Mouse (Mus musculus) CH12.LX (cell line): ENCODE data around the gene Gle1. TPM values are rescaled to one million over a fixed set of nuclear protein-coding genes. Genes with fewer than 3 reads are reported as not detected.

Source experiments
- DNase-seq: peaks from one replicate; pipeline ENCODE4 v3.0.0-alpha.2; 2013; ENCODE audit errors: extremely low read depth
- H3K27ac ChIP-seq: 2 replicates; pipeline ENCODE4 v1.5.1; 2012; ENCODE audit warnings: low read depth, mild to moderate bottlenecking, control low read depth, moderate library complexity; ENCODE audit not compliant: insufficient read depth
- H3K27me3 ChIP-seq: replicated peaks from 2 replicates; pipeline ENCODE3; 2012; ENCODE audit warnings: inconsistent platforms
- H3K36me3 ChIP-seq, 2 experiments: replicated peaks in 1 of 2; 2 replicates each; pipeline versions ENCODE3 to v1.6.1; 2012; ENCODE audit warnings: inconsistent platforms in 1 of 2, low read length in 1 of 2, mild to moderate bottlenecking in 1 of 2, mixed read lengths in 1 of 2, moderate library complexity in 1 of 2; ENCODE audit not compliant: control insufficient read depth in 1 of 2, insufficient read depth in 1 of 2
- H3K4me1 ChIP-seq, 2 experiments: 2 replicates each; pipeline ENCODE4 v1.6.1; 2012; ENCODE audit warnings: inconsistent platforms in 1 of 2, moderate library complexity in 1 of 2; ENCODE audit not compliant: insufficient read depth in 2 of 2, control insufficient read depth in 1 of 2
- H3K4me2 ChIP-seq: 2 replicates; pipeline ENCODE4 v1.6.1; 2012; ENCODE audit warnings: low read depth, mild to moderate bottlenecking, control low read depth; ENCODE audit not compliant: poor library complexity, insufficient read depth, severe bottlenecking
- H3K4me3 ChIP-seq, 3 experiments: fragments of 150-350 bp in 1 of 3; sonication (generic) in 1 of 3; replicated peaks in 1 of 3; 2 replicates each; pipeline versions ENCODE3 to v1.5.1; 2011 to 2012; ENCODE audit warnings: low read depth in 2 of 3, low read length in 2 of 3, mild to moderate bottlenecking in 2 of 3, moderate library complexity in 2 of 3, control low read depth in 1 of 3, improper control_type of control experiment in 1 of 3, inconsistent platforms in 1 of 3, mixed read lengths in 1 of 3; ENCODE audit not compliant: poor library complexity in 1 of 3
- H3K79me2 ChIP-seq: replicated peaks from 2 replicates; pipeline ENCODE4 v1.6.1; 2012; ENCODE audit warnings: mild to moderate bottlenecking, moderate library complexity; ENCODE audit not compliant: control insufficient read depth, poor library complexity, insufficient read depth, severe bottlenecking; ENCODE audit errors: extremely low read depth
- H3K9ac ChIP-seq: 2 replicates; pipeline ENCODE4 v1.6.1; 2012; ENCODE audit warnings: low read depth, mild to moderate bottlenecking, control low read depth, moderate library complexity; ENCODE audit not compliant: insufficient read depth
- H3K9me3 ChIP-seq: replicated peaks from 2 replicates; pipeline ENCODE3; 2012; ENCODE audit warnings: low read length, inconsistent platforms, mixed read lengths
- E2F4 ChIP-seq: IDR thresholded peaks from 2 replicates; pipeline ENCODE4 v1.6.1; 2011; ENCODE audit warnings: low read depth, low read length, improper control_type of control experiment; ENCODE audit not compliant: insufficient replicate concordance
- EP300 ChIP-seq: IDR thresholded peaks from 2 replicates; pipeline ENCODE4 v1.6.1; 2011; ENCODE audit warnings: low read length, improper control_type of control experiment
- ETS1 ChIP-seq: conservative IDR thresholded peaks from 2 replicates; pipeline ENCODE4 v1.6.1; 2012; ENCODE audit warnings: low read depth, mild to moderate bottlenecking, inconsistent platforms, low read length, improper control_type of control experiment, moderate library complexity
- HCFC1 ChIP-seq: IDR thresholded peaks from 2 replicates; pipeline ENCODE4 v1.6.1; 2012; ENCODE audit warnings: low read depth, mild to moderate bottlenecking, inconsistent platforms, low read length, improper control_type of control experiment
- JUND ChIP-seq: conservative IDR thresholded peaks from 2 replicates; pipeline ENCODE4 v1.6.1; 2011; ENCODE audit warnings: low read depth, low read length, improper control_type of control experiment
- MAFK ChIP-seq: IDR thresholded peaks from 2 replicates; pipeline ENCODE4 v1.6.1; 2011; ENCODE audit warnings: low read length, improper control_type of control experiment; ENCODE audit not compliant: insufficient replicate concordance
- MAX ChIP-seq: IDR thresholded peaks from 2 replicates; pipeline ENCODE4 v1.6.1; 2011; ENCODE audit warnings: low read length, improper control_type of control experiment
- MXI1 ChIP-seq: IDR thresholded peaks from 2 replicates; pipeline ENCODE4 v1.6.1; 2011; ENCODE audit warnings: mild to moderate bottlenecking, low read depth, low read length, improper control_type of control experiment
- MYC ChIP-seq: IDR thresholded peaks from 2 replicates; pipeline ENCODE4 v1.6.1; 2011; ENCODE audit warnings: low read depth, mild to moderate bottlenecking, improper control_type of control experiment, low read length
- POLR2A ChIP-seq: IDR thresholded peaks from 2 replicates; pipeline ENCODE4 v1.6.1; 2011; ENCODE audit warnings: low read depth, mild to moderate bottlenecking, improper control_type of control experiment, low read length
- POLR2AphosphoS2 ChIP-seq: IDR thresholded peaks from 2 replicates; pipeline ENCODE4 v1.6.1; 2011; ENCODE audit warnings: low read depth, low read length, improper control_type of control experiment
- RAD21 ChIP-seq: IDR thresholded peaks from 2 replicates; pipeline ENCODE4 v1.6.1; 2011; ENCODE audit warnings: low read depth, mild to moderate bottlenecking, low read length, improper control_type of control experiment, moderate library complexity
- SMC3 ChIP-seq: IDR thresholded peaks from 2 replicates; pipeline ENCODE4 v1.6.1; 2011; ENCODE audit warnings: low read depth, low read length, improper control_type of control experiment
- USF1 ChIP-seq: IDR thresholded peaks from 2 replicates; pipeline ENCODE4 v1.6.1; 2014; ENCODE audit warnings: low read depth, mild to moderate bottlenecking, inconsistent platforms, low read length, improper control_type of control experiment
- USF2 ChIP-seq: conservative IDR thresholded peaks from 2 replicates; pipeline ENCODE4 v1.6.1; 2011; ENCODE audit warnings: low read depth, low read length, improper control_type of control experiment
- ZC3H11A ChIP-seq: IDR thresholded peaks from 2 replicates; pipeline ENCODE4 v1.6.1; 2012; ENCODE audit warnings: low read depth, mild to moderate bottlenecking, inconsistent platforms, low read length, improper control_type of control experiment
- ZKSCAN1 ChIP-seq: IDR thresholded peaks from 2 replicates; pipeline ENCODE4 v1.6.1; 2012; ENCODE audit warnings: low read depth, inconsistent platforms, low read length, improper control_type of control experiment, borderline replicate concordance
- ZNF384 ChIP-seq: IDR thresholded peaks from 2 replicates; pipeline ENCODE4 v1.6.1; 2012; ENCODE audit warnings: low read depth, low read length, improper control_type of control experiment, inconsistent platforms
- dilution Hi-C: fragments of 300-500 bp; cut with MboI; formaldehyde crosslinking; loops from 2 replicates; pipeline ENCODE4 v1.14.3; 2020; ENCODE audit warnings: low sequenced_read_pairs; ENCODE audit not compliant: extremely low pct_unique_long_range_greater_than_20kb, extremely low pct_ligation_motif_present
- in situ Hi-C: fragments of 300-500 bp; cut with MboI; formaldehyde crosslinking; loops from 3 replicates; pipeline ENCODE4 v1.14.3; 2019; ENCODE audit warnings: low sequenced_read_pairs, low pct_ligation_motif_present, low pct_unique_long_range_greater_than_20kb, mixed read lengths
- polyA plus RNA-seq: library from polyadenylated mRNA; unstranded; fragments of >175 nt; gene quantifications from 2 replicates; pipeline ENCODE4 v1.2.1, GENCODE M21; 2012; ENCODE audit warnings: low read depth; ENCODE audit not compliant: insufficient read length
- total RNA-seq, 2 experiments: library from RNA; depleted of rRNA; stranded (reverse); fragments of 300-350 nt in 1 of 2; fragments of >200 nt in 1 of 2; gene quantifications; 2 replicates each; pipeline ENCODE4 v1.2.3; 2012 to 2014

Gene Gle1
- total and polyA plus RNA-seq, 3 experiments, result 36.5 to 60.1 (median 38.0) TPM

GRCm38 (mm10) chr2:30009101-30009500 is 73.9 kb downstream of the Gle1 start:
- Histone ChIP-seq H3K9ac (no peak overlapping the region), H3K27ac (no peak overlapping the region), H3K4me2 (no peak overlapping the region), H3K36me3 (peaks cover 76 to 97% of the 10 kb centered on the region in 2 experiments), H3K79me2 (no peaks in the 10 kb centered on the region), H3K27me3 (no peaks in the 10 kb centered on the region), H3K4me1 (no peaks in the 10 kb centered on the region), H3K9me3 (no peaks in the 10 kb centered on the region), H3K4me3 (no peak overlapping the region)
- in situ Hi-C loops (no loop called here), dilution Hi-C loops (no loop called here)
- no peak for TF ChIP-seq POLR2AphosphoS2
- no peak for TF ChIP-seq EP300
- no peak for TF ChIP-seq ETS1
- TF ChIP-seq MXI1, result no peak
- no peak for TF ChIP-seq MYC
- TF ChIP-seq RAD21, result no peak
- no peak for TF ChIP-seq E2F4
- no peak for TF ChIP-seq POLR2A
- no peak for TF ChIP-seq JUND
- TF ChIP-seq USF1, result no peak
- no peak for TF ChIP-seq SMC3
- no peak for TF ChIP-seq ZKSCAN1
- no peak for TF ChIP-seq ZC3H11A
- TF ChIP-seq HCFC1, result no peak
- no peak for TF ChIP-seq USF2
- TF ChIP-seq MAFK, result no peak
- TF ChIP-seq MAX, result no peak
- no peak for TF ChIP-seq ZNF384
- DNase-seq, result no peak

Other genes with a start within 250 kb of the Gle1 start
- not detected in 2 replicates for gene Gm13420, start 183.7 kb upstream of the Gle1 start, total RNA-seq (2012; rRNA removed)
- gene Gm13420, start 183.7 kb upstream of the Gle1 start, total RNA-seq (2014; rRNA removed), result not detected in 2 replicates
- gene Gm13420, start 183.7 kb upstream of the Gle1 start, polyA plus RNA-seq, result not detected in 2 replicates
- gene Gm13547, start 176.1 kb upstream of the Gle1 start, total RNA-seq (2012; rRNA removed), result not detected in 2 replicates
- gene Gm13547, start 176.1 kb upstream of the Gle1 start, total RNA-seq (2014; rRNA removed), result not detected in 2 replicates
- 0.60 TPM in 1 of 2 replicates, not detected in the other for gene Gm13547, start 176.1 kb upstream of the Gle1 start, polyA plus RNA-seq
- 25.2 and 29.3 TPM in 2 replicates for gene Coq4, start 147.9 kb upstream of the Gle1 start, total RNA-seq (2012; rRNA removed)
- gene Coq4, start 147.9 kb upstream of the Gle1 start, total RNA-seq (2014; rRNA removed), result 21.5 and 40.9 TPM in 2 replicates
- gene Coq4, start 147.9 kb upstream of the Gle1 start, polyA plus RNA-seq, result 19.1 and 21.3 TPM in 2 replicates
- gene Trub2, start 146.9 kb upstream of the Gle1 start, total RNA-seq (2012; rRNA removed), result 32.6 and 40.4 TPM in 2 replicates
- 39.0 and 41.5 TPM in 2 replicates for gene Trub2, start 146.9 kb upstream of the Gle1 start, total RNA-seq (2014; rRNA removed)
- 41.4 and 58.4 TPM in 2 replicates for gene Trub2, start 146.9 kb upstream of the Gle1 start, polyA plus RNA-seq
- gene Slc27a4, start 132.8 kb upstream of the Gle1 start, total RNA-seq (2012; rRNA removed), result 8.9 and 11.3 TPM in 2 replicates
- gene Slc27a4, start 132.8 kb upstream of the Gle1 start, total RNA-seq (2014; rRNA removed), result 3.6 and 4.8 TPM in 2 replicates
- gene Slc27a4, start 132.8 kb upstream of the Gle1 start, polyA plus RNA-seq, result 4.7 and 4.9 TPM in 2 replicates
- 31.9 and 33.8 TPM in 2 replicates for gene Urm1, start 115.4 kb upstream of the Gle1 start, total RNA-seq (2012; rRNA removed)
- gene Urm1, start 115.4 kb upstream of the Gle1 start, total RNA-seq (2014; rRNA removed), result 29.2 and 30.6 TPM in 2 replicates
- 25.6 and 37.1 TPM in 2 replicates for gene Urm1, start 115.4 kb upstream of the Gle1 start, polyA plus RNA-seq
- gene Cercam, start 66.3 kb upstream of the Gle1 start, total RNA-seq (2012; rRNA removed), result 6.1 and 6.3 TPM in 2 replicates
- gene Cercam, start 66.3 kb upstream of the Gle1 start, total RNA-seq (2014; rRNA removed), result 2.5 and 3.0 TPM in 2 replicates
- gene Cercam, start 66.3 kb upstream of the Gle1 start, polyA plus RNA-seq, result 3.5 and 3.7 TPM in 2 replicates
- gene Odf2, start 46.2 kb upstream of the Gle1 start, total RNA-seq (2012; rRNA removed), result 43.7 and 48.6 TPM in 2 replicates
- 35.4 and 44.4 TPM in 2 replicates for gene Odf2, start 46.2 kb upstream of the Gle1 start, total RNA-seq (2014; rRNA removed)
- gene Odf2, start 46.2 kb upstream of the Gle1 start, polyA plus RNA-seq, result 54.6 and 59.5 TPM in 2 replicates
- 113 TPM in 2 replicates for gene Sptan1, start 30.1 kb downstream of the Gle1 start, total RNA-seq (2012; rRNA removed)
- gene Sptan1, start 30.1 kb downstream of the Gle1 start, total RNA-seq (2014; rRNA removed), result 73.8 and 86.4 TPM in 2 replicates
- gene Sptan1, start 30.1 kb downstream of the Gle1 start, polyA plus RNA-seq, result 88.0 and 91.6 TPM in 2 replicates
- 23.2 and 26.5 TPM in 2 replicates for gene Wdr34, start 113.5 kb downstream of the Gle1 start, total RNA-seq (2012; rRNA removed)
- 21.4 and 24.7 TPM in 2 replicates for gene Wdr34, start 113.5 kb downstream of the Gle1 start, total RNA-seq (2014; rRNA removed)
- 28.0 and 28.6 TPM in 2 replicates for gene Wdr34, start 113.5 kb downstream of the Gle1 start, polyA plus RNA-seq
- gene Set, start 122.0 kb downstream of the Gle1 start, total RNA-seq (2012; rRNA removed), result 515 and 844 TPM in 2 replicates
- gene Set, start 122.0 kb downstream of the Gle1 start, total RNA-seq (2014; rRNA removed), result 1,049 and 1,142 TPM in 2 replicates
- 902 and 991 TPM in 2 replicates for gene Set, start 122.0 kb downstream of the Gle1 start, polyA plus RNA-seq
- 5.2 and 8.3 TPM in 2 replicates for gene Pkn3, start 142.3 kb downstream of the Gle1 start, total RNA-seq (2012; rRNA removed)
- 4.7 and 5.0 TPM in 2 replicates for gene Pkn3, start 142.3 kb downstream of the Gle1 start, total RNA-seq (2014; rRNA removed)
- gene Pkn3, start 142.3 kb downstream of the Gle1 start, polyA plus RNA-seq, result 6.7 and 7.1 TPM in 2 replicates
- gene Zdhhc12, start 158.2 kb downstream of the Gle1 start, total RNA-seq (2012; rRNA removed), result 33.7 and 36.5 TPM in 2 replicates
- 15.3 and 15.6 TPM in 2 replicates for gene Zdhhc12, start 158.2 kb downstream of the Gle1 start, total RNA-seq (2014; rRNA removed)
- gene Zdhhc12, start 158.2 kb downstream of the Gle1 start, polyA plus RNA-seq, result 34.7 and 42.8 TPM in 2 replicates
- gene Zer1, start 189.2 kb downstream of the Gle1 start, total RNA-seq (2012; rRNA removed), result 9.5 and 13.4 TPM in 2 replicates
- 4.8 and 5.5 TPM in 2 replicates for gene Zer1, start 189.2 kb downstream of the Gle1 start, total RNA-seq (2014; rRNA removed)
- gene Zer1, start 189.2 kb downstream of the Gle1 start, polyA plus RNA-seq, result 13.3 and 15.0 TPM in 2 replicates
- gene Tbc1d13, start 198.3 kb downstream of the Gle1 start, total RNA-seq (2012; rRNA removed), result 32.1 and 35.1 TPM in 2 replicates
- 21.4 and 25.9 TPM in 2 replicates for gene Tbc1d13, start 198.3 kb downstream of the Gle1 start, total RNA-seq (2014; rRNA removed)
- gene Tbc1d13, start 198.3 kb downstream of the Gle1 start, polyA plus RNA-seq, result 36.1 and 36.8 TPM in 2 replicates
- gene Endog, start 236.1 kb downstream of the Gle1 start, total RNA-seq (2012; rRNA removed), result 9.2 and 9.7 TPM in 2 replicates
- 0.23 TPM in 1 of 2 replicates, not detected in the other for gene Endog, start 236.1 kb downstream of the Gle1 start, total RNA-seq (2014; rRNA removed)
- not detected in 2 replicates for gene Endog, start 236.1 kb downstream of the Gle1 start, polyA plus RNA-seq
- gene Spout1, start 243.0 kb downstream of the Gle1 start, total RNA-seq (2012; rRNA removed), result 49.2 and 56.7 TPM in 2 replicates
- 34.8 and 38.4 TPM in 2 replicates for gene Spout1, start 243.0 kb downstream of the Gle1 start, total RNA-seq (2014; rRNA removed)
- 62.3 and 63.7 TPM in 2 replicates for gene Spout1, start 243.0 kb downstream of the Gle1 start, polyA plus RNA-seq